Mouse (Mus musculus) hindbrain, embryonic 13.5 days (tissue): Measurements from ENCODE around the gene Stk25. TPM values are rescaled to one million over a fixed set of nuclear protein-coding genes. Genes with fewer than 3 reads are reported as not detected.
"Not testable (repeated sequence)": the region's sequence is repeated elsewhere in the genome, so short reads cannot be mapped to it uniquely, and the experiment has no call there.

Experiments used
- ATAC-seq: fragments of 200-750 bp; cut with Nextera tagmentation; 2 replicates; pipeline ENCODE4 v1.8.0; 2017; ENCODE audit warnings: moderate TSS enrichment; ENCODE audit not compliant: low FRiP score
- H3K27ac ChIP-seq: fragments of 300-500 bp; sonication (generic); 2 replicates; pipeline ENCODE4 v1.5.1; 2015; ENCODE audit warnings: inconsistent platforms, mild to moderate bottlenecking, moderate library complexity
- H3K27me3 ChIP-seq: fragments of 300-500 bp; sonication (generic); 2 replicates; pipeline ENCODE4 v1.6.1; 2015; ENCODE audit warnings: mild to moderate bottlenecking, inconsistent platforms
- H3K36me3 ChIP-seq: fragments of 300-500 bp; sonication (generic); 2 replicates; pipeline ENCODE4 v1.6.1; 2015; ENCODE audit warnings: mild to moderate bottlenecking, inconsistent platforms
- H3K4me1 ChIP-seq: fragments of 300-500 bp; sonication (generic); replicated peaks from 2 replicates; pipeline ENCODE4 v1.6.1; 2015; ENCODE audit warnings: inconsistent platforms
- H3K4me2 ChIP-seq: fragments of 300-500 bp; sonication (generic); 2 replicates; pipeline ENCODE4 v1.6.1; 2015; ENCODE audit warnings: inconsistent platforms, mild to moderate bottlenecking, moderate library complexity
- H3K4me3 ChIP-seq: fragments of 300-500 bp; sonication (generic); 2 replicates; pipeline ENCODE4 v1.5.1; 2015; ENCODE audit warnings: mild to moderate bottlenecking, inconsistent platforms
- H3K9ac ChIP-seq: fragments of 300-500 bp; sonication (generic); 2 replicates; pipeline ENCODE4 v1.6.1; 2015; ENCODE audit warnings: mild to moderate bottlenecking, inconsistent platforms
- H3K9me3 ChIP-seq: fragments of 300-500 bp; sonication (generic); 2 replicates; pipeline ENCODE4 v1.6.1; 2016; ENCODE audit warnings: inconsistent platforms
- WGBS: fragments of 180-500 bp; shearing (Covaris S2); methylation state at CpG from one replicate; pipeline ENCODE4 v1.1.7; 2015; 5-methylcytosine and 5-hydroxymethylcytosine counted together
- polyA plus RNA-seq: library from polyadenylated mRNA; unstranded; fragments of >200 nt; fragmentation: Nextera tagmentation; extraction: Ambion mirVana; gene quantifications from 2 replicates; pipeline ENCODE4 v1.2.1, GENCODE M21; 2015

Gene Stk25
- 307 and 330 TPM in 2 replicates for polyA plus RNA-seq

DNA sequence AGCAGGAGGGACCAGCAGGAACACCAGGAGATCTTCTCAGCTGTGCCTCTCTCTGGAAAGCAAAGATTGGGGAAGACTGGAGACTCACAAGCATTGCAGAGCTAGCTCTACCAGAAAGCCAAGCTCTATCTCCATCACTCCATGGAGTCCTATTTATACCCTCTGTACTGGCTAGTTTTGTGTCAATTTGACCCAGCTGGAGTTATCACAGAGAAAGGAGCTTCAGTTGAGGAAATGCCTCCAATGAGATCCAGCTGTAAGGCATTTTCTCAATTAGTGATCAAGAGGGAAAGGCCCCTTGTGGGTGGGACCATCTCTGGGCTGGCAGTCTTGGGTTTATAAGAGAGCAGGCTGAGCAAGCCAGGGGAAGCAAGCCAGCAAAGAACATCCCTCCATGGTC, at the start of gene Stk25:
Stk25 (minus strand) TSS at position 101 of the 400 bp plus-strand sequence.
- not testable (repeated sequence) for H3K27me3 ChIP-seq, H3K4me2 ChIP-seq, ATAC-seq, H3K4me3 ChIP-seq, H3K4me1 ChIP-seq, H3K27ac ChIP-seq, H3K9me3 ChIP-seq, H3K9ac ChIP-seq, H3K36me3 ChIP-seq

- no peak for ATAC-seq
- Histone ChIP-seq H3K9me3 (no peaks in the 10 kb centered on the region), H3K4me3 (no peak overlapping the region), H3K27me3 (no peaks in the 10 kb centered on the region), H3K9ac (no peak overlapping the region), H3K27ac (no peak overlapping the region), H3K4me2 (no peak overlapping the region), H3K4me1 (no peaks in the 10 kb centered on the region), H3K36me3 (peaks cover 30% of the 10 kb centered on the region)
- 71% methylated on average over 3 of the region's 3 CpGs for WGBS
Measured at GRCm38 (mm10) chr1:93705389-93705788, 46.9 kb upstream of the Stk25 start.

GRCm38 (mm10) chr1:93704341-93704740, 45.9 kb upstream of the Stk25 start:
- Histone ChIP-seq H3K27me3 (no peaks in the 10 kb centered on the region), H3K9me3 (no peaks in the 10 kb centered on the region), H3K4me2 (no peak overlapping the region), H3K4me1 (no peaks in the 10 kb centered on the region), H3K36me3 (peaks cover 30% of the 10 kb centered on the region), H3K4me3 (no peak overlapping the region), H3K9ac (no peak overlapping the region), H3K27ac (no peak overlapping the region)
- 88% methylated on average over 9 of the region's 9 CpGs for WGBS
- ATAC-seq: no peak

GRCm38 (mm10) chr1:93703472-93704048, 45.1 kb upstream of the Stk25 start:
- no peak overlapping the region for H3K4me2 ChIP-seq
- peaks cover 29% of the 10 kb centered on the region for H3K36me3 ChIP-seq
- no peak for ATAC-seq
- H3K4me1 ChIP-seq: no peaks in the 10 kb centered on the region
- H3K9me3 ChIP-seq: no peaks in the 10 kb centered on the region
- H3K27me3 ChIP-seq: no peaks in the 10 kb centered on the region
- 94% methylated on average over 10 of the region's 10 CpGs for WGBS
- no peak overlapping the region for H3K9ac ChIP-seq
- no peak overlapping the region for H3K4me3 ChIP-seq
- no peak overlapping the region for H3K27ac ChIP-seq

DNA sequence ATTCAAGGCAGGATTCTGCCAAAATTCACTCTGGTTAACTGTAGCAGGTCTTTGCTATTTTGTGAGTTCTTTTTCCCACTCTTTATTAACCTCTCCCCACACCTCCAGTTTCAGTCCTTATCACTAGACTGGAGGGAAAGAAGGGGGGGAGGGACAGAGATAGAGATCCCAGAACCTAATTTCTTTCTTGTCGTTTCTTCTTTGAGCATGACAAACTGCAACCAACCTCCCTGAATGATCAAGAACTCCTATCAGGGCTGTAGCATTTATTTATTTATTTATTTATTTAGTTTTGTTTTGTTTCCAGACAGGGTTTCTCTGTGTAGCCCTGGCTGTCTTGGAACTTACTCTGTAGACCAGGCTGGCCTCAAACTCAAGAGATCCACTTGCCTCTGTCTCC, 43.6 kb upstream of the Stk25 start:
- Histone ChIP-seq H3K27ac (no peak overlapping the region), H3K4me2 (no peak overlapping the region), H3K4me3 (no peak overlapping the region), H3K9me3 (no peaks in the 10 kb centered on the region), H3K4me1 (no peaks in the 10 kb centered on the region), H3K27me3 (no peaks in the 10 kb centered on the region), H3K9ac (no peak overlapping the region), H3K36me3 (peaks cover 27% of the 10 kb centered on the region)
- 85% methylated on average over 1 of the region's 1 CpGs for WGBS
- no peak for ATAC-seq

DNA sequence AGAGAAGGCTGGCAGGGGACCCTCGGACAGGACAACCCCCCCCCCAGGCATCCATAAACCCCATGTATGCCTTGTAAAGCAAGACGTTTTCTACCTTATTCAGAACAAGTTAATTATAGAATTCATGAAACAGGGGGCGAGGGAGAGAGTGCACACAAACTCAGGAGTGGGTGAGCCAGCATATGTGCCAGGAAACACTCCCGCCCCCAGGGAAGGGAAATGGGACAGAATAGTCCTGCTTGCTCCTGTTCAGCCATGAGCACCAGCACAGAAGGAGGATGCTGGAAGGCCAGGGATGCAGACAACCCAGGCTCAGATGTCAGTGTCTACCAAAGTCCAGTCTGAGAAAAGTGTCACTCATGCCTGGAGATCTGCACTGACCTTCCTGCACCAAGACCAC, 40.7 kb upstream of the Stk25 start:
- Histone ChIP-seq H3K4me1 (no peaks in the 10 kb centered on the region), H3K4me2 (no peak overlapping the region)

DNA sequence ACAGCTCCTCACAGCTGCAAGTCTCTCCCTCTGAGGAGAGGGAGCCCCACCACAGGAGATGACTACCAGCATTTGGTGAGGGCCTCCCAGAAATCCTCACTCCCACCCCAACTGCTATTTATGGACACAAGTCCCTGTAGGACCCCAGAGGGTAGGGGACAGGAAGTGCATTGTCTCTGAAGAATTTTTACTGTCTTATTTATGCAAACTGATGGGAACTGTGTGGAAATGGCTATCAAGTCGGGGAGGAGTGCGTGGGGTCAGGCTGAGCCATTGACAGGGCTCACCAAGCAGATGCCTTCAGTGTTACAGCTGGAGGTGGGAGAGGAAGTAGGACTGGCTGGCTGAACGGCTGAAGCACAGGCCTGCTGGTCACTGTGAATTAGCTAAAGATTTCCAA, 38.9 kb upstream of the Stk25 start:
- Histone ChIP-seq H3K9ac (no peak overlapping the region), H3K36me3 (peaks cover 29% of the 10 kb centered on the region), H3K9me3 (no peaks in the 10 kb centered on the region), H3K4me1 (no peaks in the 10 kb centered on the region), H3K4me2 (no peak overlapping the region), H3K27me3 (no peaks in the 10 kb centered on the region), H3K27ac (no peak overlapping the region), H3K4me3 (no peak overlapping the region)
- no peak for ATAC-seq
- 64% methylated on average over 3 of the region's 3 CpGs for WGBS

More for the DNA sequence above, 40.7 kb upstream of the Stk25 start:
- Histone ChIP-seq H3K9ac (no peak overlapping the region), H3K27me3 (no peaks in the 10 kb centered on the region), H3K9me3 (no peaks in the 10 kb centered on the region), H3K27ac (no peak overlapping the region), H3K4me3 (no peak overlapping the region), H3K36me3 (peaks cover 33% of the 10 kb centered on the region)
- WGBS: 90% methylated on average over 4 of the region's 4 CpGs
- ATAC-seq: no peak

GRCm38 (mm10) chr1:93694966-93695365, 36.5 kb upstream of the Stk25 start:
- H3K4me1 ChIP-seq: no peaks in the 10 kb centered on the region
- no peak overlapping the region for H3K27ac ChIP-seq
- peaks cover 45% of the 10 kb centered on the region for H3K36me3 ChIP-seq
- H3K4me2 ChIP-seq: no peak overlapping the region
- no peak overlapping the region for H3K4me3 ChIP-seq
- H3K9ac ChIP-seq: no peak overlapping the region
- H3K27me3 ChIP-seq: no peaks in the 10 kb centered on the region
- 90% methylated on average over 6 of the region's 6 CpGs for WGBS
- ATAC-seq: no peak
- H3K9me3 ChIP-seq: no peaks in the 10 kb centered on the region

GRCm38 (mm10) chr1:93693943-93694342, 35.5 kb upstream of the Stk25 start:
- H3K27ac ChIP-seq: no peak overlapping the region
- H3K4me1 ChIP-seq: no peaks in the 10 kb centered on the region
- no peak for ATAC-seq
- H3K9ac ChIP-seq: no peak overlapping the region
- WGBS: 94% methylated on average over 10 of the region's 10 CpGs
- H3K9me3 ChIP-seq: no peaks in the 10 kb centered on the region
- no peak overlapping the region for H3K4me3 ChIP-seq
- H3K36me3 ChIP-seq: peaks cover 45% of the 10 kb centered on the region
- no peak overlapping the region for H3K4me2 ChIP-seq
- H3K27me3 ChIP-seq: no peaks in the 10 kb centered on the region

- Histone ChIP-seq H3K36me3 (peaks cover 45% of the 10 kb centered on the region), H3K9ac (no peak overlapping the region), H3K4me1 (no peaks in the 10 kb centered on the region), H3K4me2 (no peak overlapping the region), H3K27me3 (no peaks in the 10 kb centered on the region), H3K27ac (no peak overlapping the region), H3K9me3 (no peaks in the 10 kb centered on the region), H3K4me3 (no peak overlapping the region)
- no peak for ATAC-seq
- WGBS: 92% methylated on average over 3 of the region's 3 CpGs
Measured at GRCm38 (mm10) chr1:93693502-93693901, 35.0 kb upstream of the Stk25 start.

DNA sequence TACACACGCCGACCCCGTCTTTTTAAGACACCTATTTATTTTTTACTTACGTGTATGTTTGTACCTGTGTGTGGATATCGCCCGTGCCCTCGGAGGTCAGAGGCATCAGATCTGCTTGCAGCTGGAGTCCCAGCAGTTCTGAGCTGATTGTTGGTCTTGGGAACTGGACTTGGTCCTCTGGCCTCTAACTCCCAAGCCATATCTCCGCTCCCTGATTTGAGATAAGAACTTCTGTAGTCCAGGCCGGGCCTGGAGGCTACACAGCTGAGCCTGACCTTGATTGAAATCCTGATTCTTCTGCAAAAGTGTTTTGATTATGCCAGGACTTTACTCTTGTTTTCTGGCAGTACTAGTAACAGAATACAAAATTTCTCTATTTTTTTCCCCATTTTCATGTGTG, 34.3 kb upstream of the Stk25 start:
- Histone ChIP-seq H3K27ac (no peak overlapping the region), H3K9ac (no peak overlapping the region), H3K4me1 (peaks cover 6% of the 10 kb centered on the region), H3K36me3 (peaks cover 45% of the 10 kb centered on the region), H3K27me3 (no peaks in the 10 kb centered on the region), H3K4me3 (no peak overlapping the region), H3K9me3 (no peaks in the 10 kb centered on the region), H3K4me2 (no peak overlapping the region)
- 97% methylated on average over 9 of the region's 9 CpGs for WGBS
- ATAC-seq: no peak

GRCm38 (mm10) chr1:93691786-93692357, 33.4 kb upstream of the Stk25 start:
- Histone ChIP-seq H3K4me2 (no peak overlapping the region), H3K4me1 (peaks cover 15% of the 10 kb centered on the region), H3K9me3 (no peaks in the 10 kb centered on the region), H3K36me3 (peaks cover 45% of the 10 kb centered on the region), H3K4me3 (no peak overlapping the region), H3K9ac (no peak overlapping the region), H3K27ac (no peak overlapping the region), H3K27me3 (no peaks in the 10 kb centered on the region)
- 78% methylated on average over 10 of the region's 10 CpGs for WGBS
- no peak for ATAC-seq

- Histone ChIP-seq H3K27me3 (no peaks in the 10 kb centered on the region), H3K9me3 (no peaks in the 10 kb centered on the region), H3K4me2 (no peak overlapping the region), H3K36me3 (peaks cover 39% of the 10 kb centered on the region), H3K9ac (no peak overlapping the region), H3K4me1 (peaks cover 22% of the 10 kb centered on the region), H3K4me3 (no peak overlapping the region), H3K27ac (no peak overlapping the region)
- whole genome bisulfite sequencing: 96% methylated on average over 8 of the region's 8 CpGs
- ATAC-seq: no peak
Measured at GRCm38 (mm10) chr1:93691106-93691505, 32.6 kb upstream of the Stk25 start.
